Mouse (Mus musculus) intestine, postnatal 0 days (tissue): ENCODE measurements at regions not wholly inside any gene's neighbourhood (a gene's known extent, or its start where the extent isn't known, plus 50 kb on each side); places are given as distances from the start of the nearest gene placed in this dataset.

Source experiments
- ATAC-seq: fragments of 200-750 bp; cut with Nextera tagmentation; 2 replicates; pipeline ENCODE4 v1.8.0; 2017; ENCODE audit warnings: mild to moderate bottlenecking, moderate TSS enrichment, moderate library complexity
- H3K27ac ChIP-seq: fragments of 300-500 bp; sonication (generic); 2 replicates; pipeline ENCODE4 v1.5.1; 2014; ENCODE audit warnings: mild to moderate bottlenecking, low read depth, low read length, moderate library complexity
- H3K27me3 ChIP-seq: fragments of 300-500 bp; sonication (generic); replicated peaks from 2 replicates; pipeline ENCODE4 v1.6.1; 2014; ENCODE audit warnings: low read length, mixed read lengths; ENCODE audit not compliant: control insufficient read depth, insufficient read depth
- H3K36me3 ChIP-seq: fragments of 300-500 bp; sonication (generic); 2 replicates; pipeline ENCODE4 v1.6.1; 2014; ENCODE audit warnings: mild to moderate bottlenecking, moderate library complexity; ENCODE audit not compliant: control insufficient read depth, insufficient read depth
- H3K4me1 ChIP-seq: fragments of 300-500 bp; sonication (generic); replicated peaks from 2 replicates; pipeline ENCODE4 v1.6.1; 2014; ENCODE audit warnings: antibody characterized with exemption, low read length, mixed read lengths; ENCODE audit not compliant: control insufficient read depth, insufficient read depth
- H3K4me2 ChIP-seq: fragments of 300-500 bp; sonication (generic); replicated peaks from 2 replicates; pipeline ENCODE4 v1.6.1; 2014; ENCODE audit warnings: low read depth, mild to moderate bottlenecking, moderate library complexity
- H3K4me3 ChIP-seq: fragments of 300-500 bp; sonication (generic); 2 replicates; pipeline ENCODE4 v1.5.1; 2014; ENCODE audit warnings: low read depth, low read length
- H3K9ac ChIP-seq: fragments of 300-500 bp; sonication (generic); 2 replicates; pipeline ENCODE4 v1.6.1; 2014; ENCODE audit warnings: mild to moderate bottlenecking, low read depth, low read length
- H3K9me3 ChIP-seq: fragments of 300-500 bp; sonication (generic); 2 replicates; pipeline ENCODE4 v1.6.1; 2016; ENCODE audit warnings: mixed run types; ENCODE audit not compliant: control insufficient read depth
- CTCF ChIP-seq: sonication (generic); IDR thresholded peaks from 2 replicates; pipeline ENCODE4 v1.5.1; 2016; ENCODE audit warnings: low read depth, mild to moderate bottlenecking, control low read depth, antibody characterized with exemption, moderate library complexity
- WGBS: fragments of 180-500 bp; shearing (Covaris S2); extraction: QIAGEN DNeasy Blood & Tissue Kit; methylation state at CpG from one replicate; pipeline ENCODE4 v1.1.7; 2014; 5-methylcytosine and 5-hydroxymethylcytosine counted together

GRCm38 (mm10) chr9:23128018-23128369 lies 94.9 kb upstream of the Bmper start:
- H3K4me1 ChIP-seq = no peaks in the 10 kb centered on the region
- no peak for ATAC-seq
- no peak for TF ChIP-seq CTCF
- H3K27me3 ChIP-seq = no peaks in the 10 kb centered on the region
- H3K9ac ChIP-seq = no peak overlapping the region
- no peaks in the 10 kb centered on the region for H3K36me3 ChIP-seq
- 64% methylated on average over 2 of the region's 2 CpGs for WGBS
- no peaks in the 10 kb centered on the region for H3K9me3 ChIP-seq
- H3K4me3 ChIP-seq = no peak overlapping the region
- H3K27ac ChIP-seq = no peak overlapping the region
- no peak overlapping the region for H3K4me2 ChIP-seq

GRCm38 (mm10) chr9:23134006-23134405 lies 88.9 kb upstream of the Bmper start:
- Histone ChIP-seq H3K27ac (no peak overlapping the region), H3K36me3 (no peaks in the 10 kb centered on the region), H3K4me2 (no peak overlapping the region), H3K9me3 (no peaks in the 10 kb centered on the region), H3K27me3 (no peaks in the 10 kb centered on the region), H3K9ac (no peak overlapping the region), H3K4me3 (no peak overlapping the region), H3K4me1 (no peaks in the 10 kb centered on the region)
- TF ChIP-seq CTCF = no peak
- ATAC-seq = no peak
- WGBS = 89% methylated on average over 2 of the region's 2 CpGs

- no peak overlapping the region for H3K4me3 ChIP-seq
Measured at GRCm38 (mm10) chr9:23134421-23135118, 88.3 kb upstream of the Bmper start.

GRCm38 (mm10) chr9:23136511-23136910 lies 86.4 kb upstream of the Bmper start:
- Histone ChIP-seq H3K27me3 (no peaks in the 10 kb centered on the region), H3K4me1 (no peaks in the 10 kb centered on the region), H3K4me3 (no peak overlapping the region), H3K9me3 (no peaks in the 10 kb centered on the region), H3K27ac (no peak overlapping the region), H3K4me2 (no peak overlapping the region), H3K36me3 (no peaks in the 10 kb centered on the region), H3K9ac (no peak overlapping the region)
- TF ChIP-seq CTCF = no peak
- ATAC-seq = no peak
- WGBS = 91% methylated on average over 5 of the region's 5 CpGs

More at GRCm38 (mm10) chr9:23134421-23135118, 88.3 kb upstream of the Bmper start:
- no peaks in the 10 kb centered on the region for H3K36me3 ChIP-seq
- H3K9me3 ChIP-seq = no peaks in the 10 kb centered on the region
- no peak for ATAC-seq
- H3K9ac ChIP-seq = no peak overlapping the region
- TF ChIP-seq CTCF = no peak
- no peak overlapping the region for H3K4me2 ChIP-seq
- H3K27me3 ChIP-seq = no peaks in the 10 kb centered on the region
- no peaks in the 10 kb centered on the region for H3K4me1 ChIP-seq
- H3K27ac ChIP-seq = no peak overlapping the region
- 72% methylated on average over 12 of the region's 12 CpGs for WGBS

GRCm38 (mm10) chr9:23137682-23138210 lies 85.1 kb upstream of the Bmper start:
- no peak for ATAC-seq
- no peaks in the 10 kb centered on the region for H3K27me3 ChIP-seq
- H3K9me3 ChIP-seq = no peaks in the 10 kb centered on the region
- H3K9ac ChIP-seq = no peak overlapping the region
- H3K27ac ChIP-seq = no peak overlapping the region
- no peak for TF ChIP-seq CTCF
- no peak overlapping the region for H3K4me2 ChIP-seq
- WGBS = 52% methylated on average over 5 of the region's 5 CpGs
- H3K4me1 ChIP-seq = no peaks in the 10 kb centered on the region
- no peaks in the 10 kb centered on the region for H3K36me3 ChIP-seq
- H3K4me3 ChIP-seq = no peak overlapping the region

GRCm38 (mm10) chr9:23139580-23140162 lies 83.2 kb upstream of the Bmper start:
- H3K4me1 ChIP-seq = no peaks in the 10 kb centered on the region
- 87% methylated on average over 4 of the region's 4 CpGs for WGBS
- H3K9me3 ChIP-seq = no peaks in the 10 kb centered on the region
- no peak overlapping the region for H3K4me2 ChIP-seq
- no peak for TF ChIP-seq CTCF
- H3K27ac ChIP-seq = no peak overlapping the region
- ATAC-seq = no peak
- no peaks in the 10 kb centered on the region for H3K27me3 ChIP-seq
- H3K9ac ChIP-seq = no peak overlapping the region
- no peaks in the 10 kb centered on the region for H3K36me3 ChIP-seq
- no peak overlapping the region for H3K4me3 ChIP-seq
